Mouse (Mus musculus) liver, embryonic 14.5 days (tissue): ENCODE measurements around the gene 4930442H23Rik. TPM values are rescaled to one million over a fixed set of nuclear protein-coding genes. Genes with fewer than 3 reads are reported as not detected.

Experiments
- ATAC-seq: fragments of 200-750 bp; cut with Nextera tagmentation; 2 replicates; pipeline ENCODE4 v1.8.0; 2017; ENCODE audit warnings: moderate number of reproducible peaks, mild to moderate bottlenecking, moderate library complexity; ENCODE audit not compliant: insufficient read depth
- DNase-seq, 3 experiments: peaks; one replicate each; pipeline ENCODE4 v3.0.0-alpha.2; 2012 to 2013; ENCODE audit warnings: low read depth in 3 of 3, low spot score in 3 of 3
- H3K27ac ChIP-seq: fragments of 300-500 bp; sonication (generic); 2 replicates; pipeline ENCODE4 v1.5.1; 2014; ENCODE audit warnings: moderate library complexity, mild to moderate bottlenecking, control low read depth, inconsistent platforms
- H3K27me3 ChIP-seq: fragments of 300-500 bp; sonication (generic); 2 replicates; pipeline ENCODE4 v1.6.1; 2014; ENCODE audit warnings: mild to moderate bottlenecking, low read length, moderate library complexity; ENCODE audit not compliant: control insufficient read depth, insufficient read depth
- H3K36me3 ChIP-seq: fragments of 300-500 bp; sonication (generic); replicated peaks from 2 replicates; pipeline ENCODE4 v1.6.1; 2014; ENCODE audit warnings: low read depth; ENCODE audit not compliant: control insufficient read depth, insufficient read depth
- H3K4me1 ChIP-seq, 2 experiments: fragments of 200-500 bp in 1 of 2; fragments of 300-500 bp in 1 of 2; sonication (generic) in 1 of 2; replicated peaks; 2 replicates each; pipeline ENCODE4 v1.6.1; 2012 to 2014; ENCODE audit warnings: antibody characterized with exemption in 1 of 2, inconsistent platforms in 1 of 2, low read length in 1 of 2; ENCODE audit not compliant: control insufficient read depth in 2 of 2, insufficient read depth in 2 of 2
- H3K4me2 ChIP-seq: fragments of 300-500 bp; sonication (generic); 2 replicates; pipeline ENCODE4 v1.6.1; 2014; ENCODE audit warnings: low read depth, mild to moderate bottlenecking, control low read depth, moderate library complexity
- H3K4me3 ChIP-seq, 2 experiments: fragments of 200-500 bp in 1 of 2; fragments of 300-500 bp in 1 of 2; sonication (generic) in 1 of 2; 2 replicates each; pipeline ENCODE4 v1.5.1; 2012 to 2014; ENCODE audit warnings: low read depth in 2 of 2, low read length in 2 of 2, mild to moderate bottlenecking in 2 of 2, control low read depth in 1 of 2, inconsistent platforms in 1 of 2, moderate library complexity in 1 of 2; ENCODE audit not compliant: insufficient read depth in 1 of 2
- H3K9ac ChIP-seq: fragments of 300-500 bp; sonication (generic); replicated peaks from 2 replicates; pipeline ENCODE4 v1.6.1; 2014; ENCODE audit warnings: mild to moderate bottlenecking, control low read depth, moderate library complexity
- H3K9me3 ChIP-seq: fragments of 300-500 bp; sonication (generic); 2 replicates; pipeline ENCODE4 v1.6.1; 2016; ENCODE audit warnings: low read length, mixed read lengths; ENCODE audit not compliant: control insufficient read depth
- CTCF ChIP-seq: IDR thresholded peaks from 2 replicates; pipeline ENCODE4 v1.5.1; 2016; ENCODE audit warnings: antibody characterized with exemption, low read depth, control low read depth
- EP300 ChIP-seq: IDR thresholded peaks from 2 replicates; pipeline ENCODE4 v1.6.1; 2016; ENCODE audit warnings: antibody characterized with exemption, low read depth
- WGBS: fragments of 180-500 bp; shearing (Covaris S2); extraction: QIAGEN DNeasy Blood & Tissue Kit; methylation state at CpG from one replicate; pipeline ENCODE4 v1.1.7; 2014; ENCODE audit not compliant: insufficient replicate concordance; 5-methylcytosine and 5-hydroxymethylcytosine counted together
- polyA plus RNA-seq, 2 experiments: library from polyadenylated mRNA; depleted of rRNA in 1 of 2; stranded (reverse) in 1 of 2; unstranded in 1 of 2; fragments of >200 nt; fragmentation: Nextera tagmentation in 1 of 2; extraction: Ambion mirVana in 1 of 2; gene quantifications; 2 replicates each; pipeline versions ENCODE4 v1.2.1 to v1.2.3; 2012 to 2014

4930442H23Rik gene
- polyA plus RNA-seq, 2 experiments = not detected

- H3K27me3 ChIP-seq = no peaks in the 10 kb centered on the region
- TF ChIP-seq EP300 (no peak), CTCF (no peak)
- H3K27ac ChIP-seq = no peak overlapping the region
- H3K4me1 ChIP-seq = peaks cover 0 to 7% of the 10 kb centered on the region in 2 experiments; a peak in 3 of 4 replicates
- H3K4me3 ChIP-seq = no peak overlapping the region
- no peak overlapping the region for H3K9ac ChIP-seq
- H3K36me3 ChIP-seq = peaks cover 20% of the 10 kb centered on the region
- no peak for DNase-seq
- H3K4me2 ChIP-seq = no peak overlapping the region
- 0 out of 2 replicates have a peak, but pooled peaks have one; percentile 3 for ATAC-seq
- 67% methylated on average over 8 of the region's 8 CpGs for WGBS
- no peaks in the 10 kb centered on the region for H3K9me3 ChIP-seq
These were observed 21.9 kb downstream of the 4930442H23Rik start for GRCm38 (mm10) chr10:81161602-81162317.

GRCm38 (mm10) chr10:81154736-81155135 is 28.9 kb downstream of the 4930442H23Rik start:
- peaks cover 60% of the 10 kb centered on the region for H3K36me3 ChIP-seq
- H3K4me1 ChIP-seq = peaks cover 0 to 3% of the 10 kb centered on the region in 2 experiments; a peak in 1 of 4 replicates
- no peak for TF ChIP-seq EP300
- TF ChIP-seq CTCF = no peak
- no peak overlapping the region for H3K4me2 ChIP-seq
- no peak overlapping the region for H3K9ac ChIP-seq
- DNase-seq = no peak
- H3K9me3 ChIP-seq = no peaks in the 10 kb centered on the region
- 77% methylated on average over 6 of the region's 6 CpGs for WGBS
- H3K27ac ChIP-seq = no peak overlapping the region
- H3K27me3 ChIP-seq = no peaks in the 10 kb centered on the region
- no peak overlapping the region for H3K4me3 ChIP-seq
- ATAC-seq = no peak

GRCm38 (mm10) chr10:81154313-81154712 is 29.3 kb downstream of the 4930442H23Rik start:
- Histone ChIP-seq H3K36me3 (peaks cover 64% of the 10 kb centered on the region), H3K4me3 (no peak overlapping the region), H3K9me3 (no peaks in the 10 kb centered on the region), H3K4me2 (no peak overlapping the region), H3K27me3 (no peaks in the 10 kb centered on the region), H3K27ac (no peak overlapping the region), H3K4me1 (peaks cover 0 to 3% of the 10 kb centered on the region in 2 experiments; a peak in 1 of 4 replicates), H3K9ac (no peak overlapping the region)
- DNase-seq (no peak), ATAC-seq (no peak)
- no peak for TF ChIP-seq CTCF
- TF ChIP-seq EP300 = no peak
- WGBS = 94% methylated on average over 12 of the region's 12 CpGs

GRCm38 (mm10) chr10:81152609-81153008 is 31.0 kb downstream of the 4930442H23Rik start:
- Histone ChIP-seq H3K27me3 (no peaks in the 10 kb centered on the region), H3K4me3 (no peak overlapping the region), H3K36me3 (peaks cover 76% of the 10 kb centered on the region), H3K9me3 (no peaks in the 10 kb centered on the region), H3K4me1 (peaks cover 0 to 3% of the 10 kb centered on the region in 2 experiments; a peak in 1 of 4 replicates), H3K9ac (no peak overlapping the region), H3K4me2 (no peak overlapping the region), H3K27ac (no peak overlapping the region)
- ATAC-seq (peak; percentile 5; the same call in 1 of the 2 replicates), DNase-seq (no peak)
- WGBS = 49% methylated on average over 12 of the region's 12 CpGs
- TF ChIP-seq CTCF = no peak
- no peak for TF ChIP-seq EP300

- TF ChIP-seq EP300 (no peak), CTCF (no peak)
- H3K27me3 ChIP-seq = no peaks in the 10 kb centered on the region
- no peak overlapping the region for H3K4me2 ChIP-seq
- peaks cover 0 to 3% of the 10 kb centered on the region in 2 experiments; a peak in 1 of 4 replicates for H3K4me1 ChIP-seq
- no peak overlapping the region for H3K9ac ChIP-seq
- no peak overlapping the region for H3K4me3 ChIP-seq
- ATAC-seq (no peak), DNase-seq (no peak)
- peaks cover 79% of the 10 kb centered on the region for H3K36me3 ChIP-seq
- 52% methylated on average over 6 of the region's 6 CpGs for WGBS
- H3K27ac ChIP-seq = no peak overlapping the region
- H3K9me3 ChIP-seq = no peaks in the 10 kb centered on the region
These were observed 32.4 kb downstream of the 4930442H23Rik start for GRCm38 (mm10) chr10:81151261-81151660.
